Mouse (Mus musculus): Measurements from ENCODE around the gene Sirt2.

Sirt2 gene

GRCm38 (mm10) chr7:28794496-28794895, 28.0 kb downstream of the Sirt2 start:
- DNase-seq (ENCODE audit: low read depth in 1 of 2, low spot score in 2 of 2) = no peak

- no peak for DNase-seq (ENCODE audit: low read depth in 1 of 2, low spot score in 2 of 2)
These were observed 29.3 kb downstream of the Sirt2 start for GRCm38 (mm10) chr7:28795832-28796231.

- peak; percentile 42 to 73 for DNase-seq (ENCODE audit: low read depth in 1 of 2, low spot score in 2 of 2)
These were observed 30.0 kb downstream of the Sirt2 start for GRCm38 (mm10) chr7:28796562-28796975.

GRCm38 (mm10) chr7:28799994-28800393, 33.5 kb downstream of the Sirt2 start:
- no peak for DNase-seq (ENCODE audit: low read depth in 1 of 2, low spot score in 2 of 2)

- no peak for DNase-seq (ENCODE audit: low read depth in 1 of 2, low spot score in 2 of 2)
These were observed 34.9 kb downstream of the Sirt2 start for GRCm38 (mm10) chr7:28801451-28801850.

GRCm38 (mm10) chr7:28801901-28802670, 35.6 kb downstream of the Sirt2 start:
- DNase-seq (ENCODE audit: low read depth in 1 of 2, low spot score in 2 of 2) = no peak

GRCm38 (mm10) chr7:28802846-28803588, 36.5 kb downstream of the Sirt2 start:
- DNase-seq (ENCODE audit: low read depth in 1 of 2, low spot score in 2 of 2) = no peak

GRCm38 (mm10) chr7:28803756-28804155, 37.2 kb downstream of the Sirt2 start:
- no peak for DNase-seq (ENCODE audit: low read depth in 1 of 2, low spot score in 2 of 2)

- DNase-seq (ENCODE audit: low read depth in 1 of 2, low spot score in 2 of 2) = no peak
These were observed 40.3 kb downstream of the Sirt2 start for GRCm38 (mm10) chr7:28806869-28807268.

- DNase-seq (ENCODE audit: low read depth in 1 of 2, low spot score in 2 of 2) = no peak
These were observed 41.2 kb downstream of the Sirt2 start for GRCm38 (mm10) chr7:28807641-28808220.

- DNase-seq (ENCODE audit: low read depth in 1 of 2, low spot score in 2 of 2) = peak in 1 of 2 experiments; percentile 32
These were observed 41.8 kb downstream of the Sirt2 start, which contains the start of gene Hnrnpl for GRCm38 (mm10) chr7:28808221-28808941. Gene Hnrnpl, plus strand, starts transcription at chr7:28808541.

GRCm38 (mm10) chr7:28808957-28809393, 42.4 kb downstream of the Sirt2 start:
- DNase-seq (ENCODE audit: low read depth in 1 of 2, low spot score in 2 of 2) = peak; percentile 78 to 89

- peak in 1 of 2 experiments; percentile 57 for DNase-seq (ENCODE audit: low read depth in 1 of 2, low spot score in 2 of 2)
These were observed 43.0 kb downstream of the Sirt2 start for GRCm38 (mm10) chr7:28809401-28810089.

- DNase-seq (ENCODE audit: low read depth in 1 of 2, low spot score in 2 of 2) = peak; percentile 99 to 100
These were observed 43.9 kb downstream of the Sirt2 start for GRCm38 (mm10) chr7:28810107-28811066.

GRCm38 (mm10) chr7:28811228-28811627, 44.7 kb downstream of the Sirt2 start:
- peak; percentile 52 to 75 for DNase-seq (ENCODE audit: low read depth in 1 of 2, low spot score in 2 of 2)

- no peak for DNase-seq (ENCODE audit: low read depth in 1 of 2, low spot score in 2 of 2)
These were observed 45.2 kb downstream of the Sirt2 start for GRCm38 (mm10) chr7:28811640-28812275.

GRCm38 (mm10) chr7:28812436-28812835, 45.9 kb downstream of the Sirt2 start:
- no peak for DNase-seq (ENCODE audit: low read depth in 1 of 2, low spot score in 2 of 2)

GRCm38 (mm10) chr7:28812949-28813348, 46.4 kb downstream of the Sirt2 start:
- DNase-seq (ENCODE audit: low read depth in 1 of 2, low spot score in 2 of 2) = no peak
